Mouse (Mus musculus): ENCODE results near the gene Nrip3. TPM values are rescaled to one million over a fixed set of nuclear protein-coding genes. Genes with fewer than 3 reads are reported as not detected.

Nrip3 gene
- total RNA-seq, 1 experiment from 2014 or later, result 0.12 TPM

GRCm38 (mm10) chr7:109781087-109781469 lies 747 bp downstream of the Nrip3 start:
- 0 out of 2 replicates have a peak, but pooled peaks have one; percentile 30 for ATAC-seq (ENCODE audit: extremely low read depth, insufficient number of reproducible peaks, low FRiP score, poor library complexity, severe bottlenecking)

GRCm38 (mm10) chr7:109772251-109772650 lies 9.6 kb downstream of the Nrip3 start:
- no peak for ATAC-seq (ENCODE audit: extremely low read depth, insufficient number of reproducible peaks, low FRiP score, poor library complexity, severe bottlenecking)

- no peak for ATAC-seq (ENCODE audit: extremely low read depth, insufficient number of reproducible peaks, low FRiP score, poor library complexity, severe bottlenecking)
These were observed 13.0 kb downstream of the Nrip3 start for GRCm38 (mm10) chr7:109768699-109769383.

- no peak for ATAC-seq (ENCODE audit: extremely low read depth, insufficient number of reproducible peaks, low FRiP score, poor library complexity, severe bottlenecking)
These were observed 14.1 kb downstream of the Nrip3 start for GRCm38 (mm10) chr7:109767575-109768350.

- ATAC-seq (ENCODE audit: extremely low read depth, insufficient number of reproducible peaks, low FRiP score, poor library complexity, severe bottlenecking), result no peak
These were observed 17.8 kb downstream of the Nrip3 start for GRCm38 (mm10) chr7:109764009-109764408.

GRCm38 (mm10) chr7:109756291-109756690 lies 25.5 kb downstream of the Nrip3 start:
- no peak for ATAC-seq (ENCODE audit: extremely low read depth, insufficient number of reproducible peaks, low FRiP score, poor library complexity, severe bottlenecking)

- no peak for ATAC-seq (ENCODE audit: extremely low read depth, insufficient number of reproducible peaks, low FRiP score, poor library complexity, severe bottlenecking)
These were observed 27.8 kb downstream of the Nrip3 start for GRCm38 (mm10) chr7:109754034-109754433.

GRCm38 (mm10) chr7:109752008-109752925 lies 29.6 kb downstream of the Nrip3 start, which contains the start of gene Tmem9b:
Gene Tmem9b, minus strand, starts transcription at chr7:109752875.
- ATAC-seq (ENCODE audit: extremely low read depth, insufficient number of reproducible peaks, low FRiP score, poor library complexity, severe bottlenecking), result peak; percentile 74

GRCm38 (mm10) chr7:109751427-109752007 lies 30.3 kb downstream of the Nrip3 start:
- ATAC-seq (ENCODE audit: extremely low read depth, insufficient number of reproducible peaks, low FRiP score, poor library complexity, severe bottlenecking), result no peak

- no peak for ATAC-seq (ENCODE audit: extremely low read depth, insufficient number of reproducible peaks, low FRiP score, poor library complexity, severe bottlenecking)
These were observed 34.1 kb downstream of the Nrip3 start for GRCm38 (mm10) chr7:109747747-109748146.

- ATAC-seq (ENCODE audit: extremely low read depth, insufficient number of reproducible peaks, low FRiP score, poor library complexity, severe bottlenecking), result no peak
These were observed 40.1 kb downstream of the Nrip3 start for GRCm38 (mm10) chr7:109741703-109742102.

- ATAC-seq (ENCODE audit: extremely low read depth, insufficient number of reproducible peaks, low FRiP score, poor library complexity, severe bottlenecking), result no peak
These were observed 40.8 kb downstream of the Nrip3 start for GRCm38 (mm10) chr7:109741060-109741459.

GRCm38 (mm10) chr7:109739822-109740370 lies 41.9 kb downstream of the Nrip3 start:
- no peak for ATAC-seq (ENCODE audit: extremely low read depth, insufficient number of reproducible peaks, low FRiP score, poor library complexity, severe bottlenecking)

- no peak for ATAC-seq (ENCODE audit: extremely low read depth, insufficient number of reproducible peaks, low FRiP score, poor library complexity, severe bottlenecking)
These were observed 47.0 kb downstream of the Nrip3 start for GRCm38 (mm10) chr7:109734806-109735205.

GRCm38 (mm10) chr7:109731626-109732025 lies 50.2 kb downstream of the Nrip3 start, which contains the start of gene Ascl3:
Gene Ascl3, minus strand, starts transcription at chr7:109731726.
- no peak for ATAC-seq (ENCODE audit: extremely low read depth, insufficient number of reproducible peaks, low FRiP score, poor library complexity, severe bottlenecking)

- ATAC-seq (ENCODE audit: extremely low read depth, insufficient number of reproducible peaks, low FRiP score, poor library complexity, severe bottlenecking), result no peak
These were observed 58.1 kb downstream of the Nrip3 start, which contains the start of gene BC051019 for GRCm38 (mm10) chr7:109723697-109724096. Gene BC051019, minus strand, starts transcription at chr7:109723850.

- ATAC-seq (ENCODE audit: extremely low read depth, insufficient number of reproducible peaks, low FRiP score, poor library complexity, severe bottlenecking), result no peak
These were observed 58.7 kb downstream of the Nrip3 start for GRCm38 (mm10) chr7:109723114-109723513.

GRCm38 (mm10) chr7:109722618-109723017 lies 59.2 kb downstream of the Nrip3 start:
- no peak for ATAC-seq (ENCODE audit: extremely low read depth, insufficient number of reproducible peaks, low FRiP score, poor library complexity, severe bottlenecking)
